Mouse (Mus musculus) midbrain, embryonic 12.5 days (tissue): ENCODE data around the gene Cntrob. TPM values are rescaled to one million over a fixed set of nuclear protein-coding genes. Genes with fewer than 3 reads are reported as not detected.
A peak's percentile ranks its signal among the peaks of the same experiment; 100 is the strongest.

ENCODE experiments used
- ATAC-seq: fragments of 200-750 bp; cut with Nextera tagmentation; 2 replicates; pipeline ENCODE4 v1.8.0; 2017; ENCODE audit warnings: low read depth, moderate TSS enrichment, moderate library complexity; ENCODE audit not compliant: low FRiP score
- H3K27ac ChIP-seq: fragments of 300-500 bp; sonication (generic); replicated peaks from 2 replicates; pipeline ENCODE4 v1.5.1; 2016; ENCODE audit warnings: mild to moderate bottlenecking
- H3K27me3 ChIP-seq: fragments of 300-500 bp; sonication (generic); 2 replicates; pipeline ENCODE4 v1.6.1; 2016; ENCODE audit warnings: mild to moderate bottlenecking
- H3K36me3 ChIP-seq: fragments of 300-500 bp; sonication (generic); 2 replicates; pipeline ENCODE4 v1.6.1; 2016
- H3K4me1 ChIP-seq: fragments of 300-500 bp; sonication (generic); 2 replicates; pipeline ENCODE4 v1.6.1; 2016
- H3K4me2 ChIP-seq: fragments of 300-500 bp; sonication (generic); replicated peaks from 2 replicates; pipeline ENCODE4 v1.6.1; 2016; ENCODE audit warnings: mild to moderate bottlenecking, moderate library complexity
- H3K4me3 ChIP-seq: fragments of 300-500 bp; sonication (generic); 2 replicates; pipeline ENCODE4 v1.5.1; 2016; ENCODE audit warnings: mild to moderate bottlenecking
- H3K9ac ChIP-seq: fragments of 300-500 bp; sonication (generic); replicated peaks from 2 replicates; pipeline ENCODE4 v1.6.1; 2016; ENCODE audit warnings: mild to moderate bottlenecking, moderate library complexity
- H3K9me3 ChIP-seq: fragments of 300-500 bp; sonication (generic); 2 replicates; pipeline ENCODE4 v1.6.1; 2016; ENCODE audit warnings: mild to moderate bottlenecking
- WGBS: fragments of 180-500 bp; shearing (Covaris S2); methylation state at CpG from one replicate; pipeline ENCODE4 v1.1.7; 2016; 5-methylcytosine and 5-hydroxymethylcytosine counted together
- polyA plus RNA-seq: library from polyadenylated mRNA; unstranded; fragments of >200 nt; fragmentation: Nextera tagmentation; extraction: Ambion mirVana; gene quantifications from 2 replicates; pipeline ENCODE4 v1.2.1, GENCODE M21; 2016

Cntrob gene
- polyA plus RNA-seq, 1 experiment from 2014 or later: 40.1 TPM

DNA sequence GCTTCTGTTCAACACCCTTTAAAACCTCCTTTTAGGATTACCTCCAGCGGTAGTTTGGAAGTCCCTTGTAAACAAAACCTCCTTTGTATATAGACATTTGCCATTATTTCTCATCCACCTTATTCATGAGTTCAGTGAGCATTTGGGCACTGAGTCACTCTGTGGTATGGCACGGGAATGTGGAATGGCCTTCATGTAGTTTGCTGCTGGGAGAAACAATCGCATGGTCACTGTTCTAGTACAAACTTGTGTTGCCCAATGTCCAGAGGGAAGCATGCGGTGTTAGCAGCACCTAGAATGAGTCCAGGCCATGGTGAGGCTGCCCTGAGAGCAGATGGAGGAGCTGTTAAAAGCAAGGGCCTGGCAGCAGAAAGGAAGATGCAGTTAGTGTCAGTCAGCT, 11.2 kb upstream of the Cntrob start:
- 68% methylated on average over 4 of the region's 4 CpGs for WGBS
- Histone ChIP-seq H3K4me1 (peaks cover 6% of the 10 kb centered on the region; the same call in 1 of the 2 replicates), H3K9me3 (no peaks in the 10 kb centered on the region), H3K4me2 (no peak overlapping the region), H3K4me3 (no peak overlapping the region), H3K27me3 (peaks cover 26% of the 10 kb centered on the region), H3K9ac (no peak overlapping the region), H3K27ac (no peak overlapping the region), H3K36me3 (no peaks in the 10 kb centered on the region)
- ATAC-seq: no peak

DNA sequence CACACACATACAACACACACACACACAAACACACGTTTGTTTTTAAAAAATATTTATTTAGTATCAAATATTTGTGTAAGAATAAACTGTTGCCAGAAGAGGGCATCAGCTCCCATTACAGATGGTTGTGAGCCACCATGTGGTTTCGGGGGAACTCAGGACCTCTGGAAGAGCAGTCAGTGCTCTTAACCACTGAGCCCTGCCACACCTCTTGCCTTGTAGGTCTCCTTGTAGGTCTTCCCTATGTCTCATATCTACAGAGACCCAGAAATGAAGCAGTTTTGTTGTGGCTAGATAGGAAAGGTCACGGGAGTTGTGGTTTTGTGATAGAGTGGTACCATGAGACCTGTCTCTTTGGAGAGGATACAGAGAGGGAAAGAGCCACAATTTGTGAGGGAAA, 10.3 kb upstream of the Cntrob start:
- 66% methylated on average over 3 of the region's 3 CpGs for WGBS
- H3K4me3 ChIP-seq: no peak overlapping the region
- no peak overlapping the region for H3K27ac ChIP-seq
- no peak for ATAC-seq
- peaks cover 6% of the 10 kb centered on the region; the same call in 1 of the 2 replicates for H3K4me1 ChIP-seq
- H3K9ac ChIP-seq: no peak overlapping the region
- H3K36me3 ChIP-seq: no peaks in the 10 kb centered on the region
- no peak overlapping the region for H3K4me2 ChIP-seq
- H3K27me3 ChIP-seq: peaks cover 25% of the 10 kb centered on the region
- H3K9me3 ChIP-seq: no peaks in the 10 kb centered on the region

DNA sequence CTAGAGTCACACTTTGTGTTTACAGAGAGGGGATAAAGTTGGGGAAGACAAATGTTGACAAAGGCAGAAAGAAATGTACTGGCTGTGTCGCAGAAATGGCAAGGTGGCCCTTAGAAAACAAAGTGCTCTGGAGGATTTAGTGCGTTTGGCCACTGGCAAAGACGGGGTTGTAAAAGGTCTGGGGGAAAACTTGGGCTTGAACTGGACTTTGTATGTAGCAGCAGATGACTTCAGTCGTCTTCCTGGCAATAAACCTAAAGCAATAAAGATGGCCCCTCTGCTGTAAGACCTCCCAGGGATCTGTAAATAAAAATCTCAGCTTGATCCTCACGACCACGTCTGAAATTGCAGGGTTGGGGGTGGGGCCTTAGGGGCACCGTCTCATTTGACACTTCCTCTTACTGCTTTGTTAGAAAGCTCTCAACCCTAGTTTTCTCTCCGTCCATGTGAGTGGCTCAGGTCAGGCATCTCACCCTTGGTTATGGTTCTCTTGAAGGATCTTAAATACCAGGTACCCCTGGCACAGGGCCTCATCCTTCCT, 9.2 kb upstream of the Cntrob start:
- Histone ChIP-seq H3K4me2 (peak overlapping the region; percentile 57; the same call in 1 of the 2 replicates), H3K9ac (no peak overlapping the region), H3K4me1 (peaks cover 6% of the 10 kb centered on the region; the same call in 1 of the 2 replicates), H3K27me3 (peaks cover 31% of the 10 kb centered on the region), H3K36me3 (no peaks in the 10 kb centered on the region), H3K9me3 (no peaks in the 10 kb centered on the region), H3K4me3 (no peak overlapping the region), H3K27ac (peak overlapping the region; percentile 36; the same call in 1 of the 2 replicates)
- WGBS: 36% methylated on average over 8 of the region's 8 CpGs
- no peak for ATAC-seq

GRCm38 (mm10) chr11:69331929-69332405, 8.4 kb upstream of the Cntrob start:
- peaks cover 7% of the 10 kb centered on the region; the same call in 1 of the 2 replicates for H3K4me1 ChIP-seq
- peak overlapping the region; percentile 43 for H3K4me3 ChIP-seq
- no peaks in the 10 kb centered on the region for H3K9me3 ChIP-seq
- H3K4me2 ChIP-seq: peak overlapping the region; percentile 57
- peak overlapping the region; percentile 54 for H3K9ac ChIP-seq
- no peaks in the 10 kb centered on the region for H3K36me3 ChIP-seq
- H3K27me3 ChIP-seq: peaks cover 39% of the 10 kb centered on the region
- peak; percentile 54; the same call in 1 of the 2 replicates for ATAC-seq
- H3K27ac ChIP-seq: peak overlapping the region; percentile 36
- WGBS: 3% methylated on average over 24 of the region's 24 CpGs

- H3K27ac ChIP-seq: no peak overlapping the region
- H3K27me3 ChIP-seq: peaks cover 45% of the 10 kb centered on the region
- H3K4me1 ChIP-seq: peaks cover 14% of the 10 kb centered on the region
- 95% methylated on average over 6 of the region's 6 CpGs for WGBS
- no peak overlapping the region for H3K4me3 ChIP-seq
- no peak for ATAC-seq
- H3K4me2 ChIP-seq: peak overlapping the region; percentile 57; the same call in 1 of the 2 replicates
- H3K9ac ChIP-seq: no peak overlapping the region
- H3K36me3 ChIP-seq: no peaks in the 10 kb centered on the region
- H3K9me3 ChIP-seq: no peaks in the 10 kb centered on the region
Measured at GRCm38 (mm10) chr11:69331152-69331551, 7.6 kb upstream of the Cntrob start.

GRCm38 (mm10) chr11:69328517-69328916, 4.9 kb upstream of the Cntrob start:
- no peak overlapping the region for H3K9ac ChIP-seq
- WGBS: 95% methylated on average over 6 of the region's 6 CpGs
- H3K9me3 ChIP-seq: no peaks in the 10 kb centered on the region
- H3K36me3 ChIP-seq: no peaks in the 10 kb centered on the region
- no peak for ATAC-seq
- peaks cover 27% of the 10 kb centered on the region for H3K4me1 ChIP-seq
- H3K4me3 ChIP-seq: no peak overlapping the region
- H3K27me3 ChIP-seq: peaks cover 45% of the 10 kb centered on the region
- no peak overlapping the region for H3K4me2 ChIP-seq
- H3K27ac ChIP-seq: no peak overlapping the region

GRCm38 (mm10) chr11:69327648-69328047, 4.1 kb upstream of the Cntrob start:
- ATAC-seq: no peak
- H3K36me3 ChIP-seq: no peaks in the 10 kb centered on the region
- WGBS: 57% methylated on average over 6 of the region's 6 CpGs
- H3K27me3 ChIP-seq: peaks cover 45% of the 10 kb centered on the region
- no peaks in the 10 kb centered on the region for H3K9me3 ChIP-seq
- H3K4me1 ChIP-seq: peaks cover 32% of the 10 kb centered on the region
- no peak overlapping the region for H3K4me3 ChIP-seq
- H3K27ac ChIP-seq: no peak overlapping the region
- no peak overlapping the region for H3K9ac ChIP-seq
- H3K4me2 ChIP-seq: no peak overlapping the region

- peak overlapping the region; percentile 76; the same call in 1 of the 2 replicates for H3K9ac ChIP-seq
- no peak for ATAC-seq
- no peak overlapping the region for H3K27ac ChIP-seq
- H3K4me1 ChIP-seq: peaks cover 37% of the 10 kb centered on the region
- H3K27me3 ChIP-seq: peaks cover 45% of the 10 kb centered on the region
- WGBS: 13% methylated on average over 9 of the region's 9 CpGs
- H3K36me3 ChIP-seq: no peaks in the 10 kb centered on the region
- H3K9me3 ChIP-seq: no peaks in the 10 kb centered on the region
- H3K4me2 ChIP-seq: peak overlapping the region; percentile 92
- H3K4me3 ChIP-seq: peak overlapping the region; percentile 54
Measured at GRCm38 (mm10) chr11:69327157-69327442, 3.5 kb upstream of the Cntrob start.

DNA sequence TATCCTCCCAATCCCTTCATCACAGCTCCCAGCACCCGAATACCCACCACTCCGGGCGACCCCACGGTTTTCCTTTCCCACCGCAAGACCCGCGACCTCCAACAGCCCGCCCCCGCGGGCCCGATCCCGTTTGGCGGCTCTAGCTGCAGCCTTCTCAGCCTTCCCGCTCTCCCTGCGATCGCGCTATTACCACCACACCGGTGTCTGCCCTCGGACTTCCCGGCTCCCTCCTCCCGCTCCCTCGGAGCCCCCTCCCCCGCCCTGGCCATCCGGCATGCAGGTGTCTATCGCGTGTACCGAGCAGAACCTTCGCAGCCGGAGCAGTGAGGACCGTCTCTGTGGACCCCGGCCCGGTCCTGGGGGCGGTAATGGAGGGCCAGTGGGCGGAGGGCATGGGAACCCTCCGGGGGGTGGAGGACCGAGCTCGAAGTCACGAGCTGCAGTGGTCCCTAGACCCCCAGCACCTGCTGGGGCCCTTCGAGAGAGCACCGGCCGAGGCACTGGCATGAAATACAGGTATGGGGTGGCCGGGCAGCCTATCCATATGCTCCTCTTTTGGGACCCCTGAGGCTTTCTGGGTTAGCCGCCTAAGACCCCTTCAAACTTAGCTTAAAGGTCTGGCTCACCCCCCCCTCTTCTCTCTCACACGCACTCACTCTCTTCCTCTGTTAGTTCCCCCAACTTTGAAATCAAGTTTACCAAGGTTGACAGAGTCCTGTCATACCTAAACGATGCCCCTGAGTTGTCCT, 3.0 kb upstream of the Cntrob start:
- no peak overlapping the region for H3K27ac ChIP-seq
- peak; percentile 9; the same call in 1 of the 2 replicates for ATAC-seq
- no peaks in the 10 kb centered on the region for H3K36me3 ChIP-seq
- peak overlapping the region; percentile 76 for H3K9ac ChIP-seq
- H3K4me1 ChIP-seq: peaks cover 39% of the 10 kb centered on the region
- WGBS: 2% methylated on average over 45 of the region's 45 CpGs
- H3K4me2 ChIP-seq: peak overlapping the region; percentile 92
- H3K27me3 ChIP-seq: peaks cover 45% of the 10 kb centered on the region
- no peaks in the 10 kb centered on the region for H3K9me3 ChIP-seq
- H3K4me3 ChIP-seq: peak overlapping the region; percentile 54

DNA sequence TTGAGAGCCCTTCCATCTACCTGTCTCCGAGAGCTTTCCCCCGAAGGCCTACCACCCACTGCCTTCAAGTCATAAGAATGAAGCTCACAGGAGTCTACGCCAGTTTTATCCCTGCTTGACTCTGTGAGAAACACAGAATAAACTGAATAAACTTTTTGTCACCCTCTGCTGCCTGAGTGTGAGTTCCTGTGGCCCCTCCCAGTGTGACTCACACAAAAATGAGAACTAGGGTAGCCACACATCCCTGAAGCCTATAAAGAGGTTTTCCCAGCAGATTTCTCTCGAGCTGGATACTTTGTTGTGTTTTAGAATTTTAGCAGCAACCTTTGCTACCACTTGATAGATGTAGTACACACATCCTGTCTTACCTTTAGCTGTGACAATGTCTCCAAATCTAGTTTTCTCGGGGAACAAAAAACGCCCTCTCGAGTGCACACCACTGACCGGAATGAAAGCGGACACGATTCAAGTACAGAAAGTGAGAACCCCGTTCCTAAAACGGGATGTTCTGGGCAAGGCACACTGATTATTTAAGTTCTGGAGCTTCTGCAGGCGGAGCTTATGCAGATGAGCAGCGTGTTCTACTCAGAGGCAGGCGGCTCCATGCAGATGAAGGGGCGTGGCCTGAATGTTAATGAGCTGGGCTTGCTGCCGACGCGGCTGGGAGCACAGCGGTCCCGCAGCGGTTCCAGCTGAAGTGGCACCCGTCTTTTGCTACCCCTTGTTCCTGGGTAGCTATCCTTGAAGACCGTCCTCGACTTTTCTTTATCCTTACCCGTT, 2.2 kb upstream of the Cntrob start, which contains the start of gene Kcnab3:
Kcnab3 (plus strand) TSS at position 631 of the 780 bp plus-strand sequence.
- WGBS: 13% methylated on average over 26 of the region's 26 CpGs
- Histone ChIP-seq H3K27me3 (peaks cover 37% of the 10 kb centered on the region), H3K9ac (peak within 1 kb of the TSS; percentile 76), H3K4me2 (peak within 1 kb of the TSS; percentile 92), H3K4me3 (peak within 1 kb of the TSS; percentile 54), H3K4me1 (peaks cover 38% of the 10 kb centered on the region), H3K36me3 (no peaks in the 10 kb centered on the region), H3K27ac (no peak within 1 kb of the TSS), H3K9me3 (no peaks in the 10 kb centered on the region)
- peak; percentile 65 for ATAC-seq

- Histone ChIP-seq H3K4me1 (peaks cover 38% of the 10 kb centered on the region), H3K4me2 (peak overlapping the region; percentile 86), H3K36me3 (peaks cover 8% of the 10 kb centered on the region), H3K4me3 (peak overlapping the region; percentile 65), H3K27me3 (peaks cover 34% of the 10 kb centered on the region), H3K9me3 (no peaks in the 10 kb centered on the region), H3K9ac (no peak overlapping the region; the same call in 1 of the 2 replicates), H3K27ac (no peak overlapping the region)
- no peak for ATAC-seq
- 84% methylated on average over 6 of the region's 6 CpGs for WGBS
Measured at GRCm38 (mm10) chr11:69324749-69325148, 1.2 kb upstream of the Cntrob start.
